Mouse (Mus musculus): ENCODE data around the gene Nampt.

GRCm38 (mm10) chr12:32896496-32896895, 77.2 kb downstream of the Nampt start:
- TF ChIP-seq POLR2A (IDR thresholded peaks at IDR 0.05; ENCODE audit: borderline replicate concordance, extremely low read depth, low read depth, low read length) (no peak), CTCF (IDR thresholded peaks at IDR 0.05; ENCODE audit: insufficient read depth, low read length) (no peak)

All from lung, adult 2 months (tissue).